Mouse (Mus musculus): ENCODE measurements around the gene Inhbe. TPM values are rescaled to one million over a fixed set of nuclear protein-coding genes. Genes with fewer than 3 reads are reported as not detected.
"Not testable (repeated sequence)": the region's sequence is repeated elsewhere in the genome, so short reads cannot be mapped to it uniquely, and the experiment has no call there.

The Inhbe gene
- polyA plus RNA-seq, 1 experiment from 2014 or later = 0.10 TPM

DNA sequence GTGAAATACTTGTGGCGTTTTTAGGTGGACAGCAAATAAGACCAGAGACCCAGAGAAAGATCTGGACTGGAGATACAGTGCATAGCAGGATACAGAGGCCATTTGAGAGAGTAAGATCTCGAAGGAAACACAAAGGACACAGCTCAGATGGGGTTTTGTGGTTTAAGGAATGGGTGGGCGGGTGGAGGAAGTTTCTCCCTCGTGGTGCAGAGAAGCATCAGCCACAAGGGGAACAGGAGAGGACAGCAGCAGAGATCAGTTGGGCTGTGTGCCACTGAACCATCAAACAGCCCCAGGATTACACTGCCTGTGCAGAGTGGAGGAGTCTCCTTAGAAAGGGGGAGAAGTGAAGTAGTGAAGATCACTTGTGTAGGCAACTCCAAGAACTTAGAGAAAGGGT, 36.2 kb downstream of the Inhbe start:
- Histone ChIP-seq H3K27ac (peak overlapping the region; percentile 52; the same call in 1 of the 2 replicates), H3K9me3 (replicated peaks) (no peaks in the 10 kb centered on the region), H3K27me3 (replicated peaks) (peaks cover 10% of the 10 kb centered on the region; the same call in 1 of the 2 replicates), H3K36me3 (no peaks in the 10 kb centered on the region), H3K4me3 (no peak overlapping the region), H3K9ac (no peak overlapping the region), H3K4me1 (peaks cover 32% of the 10 kb centered on the region), H3K4me2 (no peak overlapping the region)
- ATAC-seq = 0 out of 2 replicates have a peak, but pooled peaks have one; percentile 16
- 23% methylated on average over 4 of the region's 4 CpGs for WGBS (ENCODE audit: insufficient replicate concordance)

DNA sequence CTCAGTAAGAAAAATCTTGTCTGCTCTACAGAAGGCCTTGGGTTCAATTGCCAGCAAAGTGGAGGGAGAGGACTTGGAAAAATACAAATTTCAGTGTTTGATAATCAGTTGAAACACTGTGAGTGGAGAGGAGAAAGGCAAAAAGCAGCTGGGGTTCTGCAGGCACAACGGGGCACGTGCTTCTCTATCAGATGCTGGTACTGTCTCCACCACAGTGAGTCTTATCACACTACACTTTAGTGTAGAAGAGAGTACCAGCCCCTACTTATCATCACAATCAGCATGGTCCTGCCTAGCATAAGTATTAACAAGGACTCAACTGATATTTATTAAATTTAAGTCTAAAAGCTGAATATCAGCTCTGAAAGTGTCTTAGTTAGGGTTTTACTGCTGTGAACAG, 36.9 kb downstream of the Inhbe start:
- peaks cover 33% of the 10 kb centered on the region for H3K4me1 ChIP-seq
- WGBS (ENCODE audit: insufficient replicate concordance) = 28% methylated on average over 2 of the region's 2 CpGs
- no peaks in the 10 kb centered on the region for H3K9me3 ChIP-seq (replicated peaks)
- no peak overlapping the region for H3K4me2 ChIP-seq
- ATAC-seq = peak; percentile 73; the same call in 1 of the 2 replicates
- peak overlapping the region; percentile 52; the same call in 1 of the 2 replicates for H3K27ac ChIP-seq
- H3K9ac ChIP-seq = no peak overlapping the region
- no peak overlapping the region for H3K4me3 ChIP-seq
- peaks cover 5% of the 10 kb centered on the region; the same call in 1 of the 2 replicates for H3K27me3 ChIP-seq (replicated peaks)
- H3K36me3 ChIP-seq = no peaks in the 10 kb centered on the region

DNA sequence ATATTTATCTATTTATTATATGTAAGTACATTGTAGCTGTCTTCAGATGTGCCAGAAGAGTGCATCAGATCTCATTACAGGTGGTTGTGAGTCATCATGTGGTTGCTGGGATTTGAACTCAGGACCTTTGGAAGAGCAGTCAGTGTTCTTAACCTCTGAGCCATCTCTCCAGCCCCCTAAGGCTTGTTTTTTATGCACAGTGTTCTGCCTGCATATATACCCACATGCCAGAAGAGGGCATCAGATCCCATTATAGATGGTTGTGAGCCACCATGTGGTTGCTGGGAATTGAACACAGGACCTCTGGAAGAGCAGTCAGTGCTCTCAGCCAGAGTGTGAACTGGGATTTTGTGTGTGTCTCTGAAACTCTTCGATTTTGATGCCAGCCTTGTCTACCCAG, 39.3 kb downstream of the Inhbe start:
- WGBS (ENCODE audit: insufficient replicate concordance) = 75% methylated on average over 1 of the region's 1 CpGs
- not testable (repeated sequence) for H3K36me3 ChIP-seq; H3K27ac ChIP-seq; H3K4me3 ChIP-seq; ATAC-seq; H3K9ac ChIP-seq; H3K9me3 ChIP-seq (replicated peaks); H3K4me2 ChIP-seq; H3K27me3 ChIP-seq (replicated peaks)
- H3K4me1 ChIP-seq = peaks cover 43% of the 10 kb centered on the region

- not testable (repeated sequence) for H3K9me3 ChIP-seq (replicated peaks); H3K27me3 ChIP-seq (replicated peaks); H3K4me3 ChIP-seq; H3K27ac ChIP-seq; ATAC-seq; H3K9ac ChIP-seq; H3K4me2 ChIP-seq
- peaks cover 18% of the 10 kb centered on the region for H3K36me3 ChIP-seq
- peaks cover 46% of the 10 kb centered on the region for H3K4me1 ChIP-seq
- 83% methylated on average over 5 of the region's 5 CpGs for WGBS (ENCODE audit: insufficient replicate concordance)
Measured at GRCm38 (mm10) chr10:127313516-127313915, 40.7 kb downstream of the Inhbe start.

GRCm38 (mm10) chr10:127312858-127313257, 41.4 kb downstream of the Inhbe start:
- no peaks in the 10 kb centered on the region for H3K9me3 ChIP-seq (replicated peaks)
- peaks cover 25% of the 10 kb centered on the region for H3K36me3 ChIP-seq
- no peak for ATAC-seq
- H3K4me1 ChIP-seq = peaks cover 42% of the 10 kb centered on the region
- H3K27ac ChIP-seq = peak overlapping the region; percentile 92; the same call in 1 of the 2 replicates
- H3K4me2 ChIP-seq = peak overlapping the region; percentile 90
- no peak overlapping the region; the same call in 1 of the 2 replicates for H3K9ac ChIP-seq
- 54% methylated on average over 4 of the region's 4 CpGs for WGBS (ENCODE audit: insufficient replicate concordance)
- no peak overlapping the region for H3K4me3 ChIP-seq
- no peaks in the 10 kb centered on the region for H3K27me3 ChIP-seq (replicated peaks)

GRCm38 (mm10) chr10:127312356-127312676, 41.9 kb downstream of the Inhbe start:
- WGBS (ENCODE audit: insufficient replicate concordance) = under 1% methylated on average over 4 of the region's 4 CpGs

DNA sequence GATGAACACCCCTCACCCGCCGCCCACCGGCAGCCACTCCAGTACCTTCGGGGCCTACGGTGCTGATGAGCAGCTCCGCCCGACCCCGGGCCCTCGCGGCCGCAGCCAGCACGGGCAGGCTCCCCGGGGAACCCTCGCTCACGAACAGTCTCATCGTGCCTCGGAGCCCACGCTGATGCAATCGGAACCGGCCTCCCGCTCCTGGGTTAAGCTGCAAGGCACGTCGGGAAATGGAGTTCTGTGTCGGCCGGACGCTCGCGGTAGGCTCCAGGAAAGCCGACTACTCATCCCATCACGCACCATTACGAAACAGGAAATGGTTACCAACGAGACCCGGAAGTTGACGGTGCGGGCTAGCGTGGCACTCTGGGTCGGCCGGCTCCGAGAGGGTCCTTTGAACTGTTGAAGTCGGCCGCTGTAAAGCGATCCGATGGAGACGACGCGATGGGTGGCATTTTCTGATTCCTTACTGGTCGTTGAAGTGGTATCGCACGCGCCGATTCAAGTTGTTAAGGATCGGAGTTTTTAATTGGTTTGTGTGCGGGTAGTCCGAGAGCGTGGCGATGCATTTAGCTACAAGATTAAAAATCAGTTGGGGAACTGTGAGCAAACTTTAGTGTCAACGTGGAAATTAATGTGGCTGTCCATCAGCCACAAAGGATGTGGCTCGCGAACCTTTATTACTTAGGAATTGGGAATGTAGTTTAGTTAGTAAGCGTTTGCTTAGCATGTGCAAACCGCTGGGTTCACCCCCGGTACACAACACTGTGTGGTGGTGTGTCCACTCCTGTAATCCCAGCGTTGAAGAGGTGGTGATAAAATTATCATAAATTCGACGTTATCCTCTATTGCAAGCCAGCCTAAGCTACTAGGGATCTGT, 42.5 kb downstream of the Inhbe start, which contains the start of gene Mars:
TSS of gene Mars (minus strand) at position 311 of the 880 bp plus-strand sequence.
- peak; percentile 94 for ATAC-seq
- WGBS (ENCODE audit: insufficient replicate concordance) = under 1% methylated on average over 65 of the region's 65 CpGs
- H3K9ac ChIP-seq = peak within 1 kb of the TSS; percentile 95
- peaks cover 30% of the 10 kb centered on the region for H3K4me1 ChIP-seq
- no peaks in the 10 kb centered on the region for H3K27me3 ChIP-seq (replicated peaks)
- peak within 1 kb of the TSS; percentile 82 for H3K4me3 ChIP-seq
- H3K4me2 ChIP-seq = peak within 1 kb of the TSS; percentile 90
- H3K27ac ChIP-seq = peak within 1 kb of the TSS; percentile 92
- peaks cover 36% of the 10 kb centered on the region for H3K36me3 ChIP-seq
- no peaks in the 10 kb centered on the region for H3K9me3 ChIP-seq (replicated peaks)

More at GRCm38 (mm10) chr10:127312356-127312676, 41.9 kb downstream of the Inhbe start:
- Histone ChIP-seq H3K4me2 (peak overlapping the region; percentile 90), H3K36me3 (peaks cover 30% of the 10 kb centered on the region), H3K9ac (peak overlapping the region; percentile 95), H3K27ac (peak overlapping the region; percentile 92), H3K27me3 (replicated peaks) (no peaks in the 10 kb centered on the region), H3K9me3 (replicated peaks) (no peaks in the 10 kb centered on the region), H3K4me3 (peak overlapping the region; percentile 82), H3K4me1 (peaks cover 36% of the 10 kb centered on the region)
- peak; percentile 59 for ATAC-seq

- H3K27me3 ChIP-seq (replicated peaks) = no peaks in the 10 kb centered on the region
- peaks cover 24% of the 10 kb centered on the region for H3K4me1 ChIP-seq
- H3K9me3 ChIP-seq (replicated peaks) = no peaks in the 10 kb centered on the region
- H3K9ac ChIP-seq = peak overlapping the region; percentile 95
- 18% methylated on average over 23 of the region's 23 CpGs for WGBS (ENCODE audit: insufficient replicate concordance)
- H3K4me3 ChIP-seq = peak overlapping the region; percentile 82
- H3K36me3 ChIP-seq = peaks cover 45% of the 10 kb centered on the region
- peak overlapping the region; percentile 92 for H3K27ac ChIP-seq
- peak overlapping the region; percentile 90 for H3K4me2 ChIP-seq
- ATAC-seq = peak; percentile 53
Measured at GRCm38 (mm10) chr10:127310523-127311475, 43.4 kb downstream of the Inhbe start.

DNA sequence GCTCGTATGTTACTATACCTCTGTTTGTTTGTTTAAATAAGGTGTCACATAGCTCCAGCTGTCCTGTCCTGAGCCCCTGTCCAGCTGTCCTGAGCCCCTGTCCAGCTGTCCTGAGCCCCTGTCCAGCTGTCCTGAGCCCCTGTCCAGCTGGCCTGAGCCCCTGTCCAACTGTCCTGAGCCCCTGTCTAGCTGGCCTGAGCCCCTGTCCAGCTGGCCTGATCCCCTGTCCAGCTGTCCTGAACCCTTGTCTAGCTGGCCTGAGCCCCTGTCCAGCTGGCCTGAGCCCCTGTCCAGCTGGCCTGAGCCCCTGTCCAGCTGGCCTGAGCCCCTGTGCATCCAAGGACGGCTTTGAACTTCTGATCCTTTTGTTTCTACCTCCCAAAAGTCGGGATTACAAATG, 45.0 kb downstream of the Inhbe start:
- Histone ChIP-seq H3K4me1 (peaks cover 27% of the 10 kb centered on the region), H3K36me3 (peaks cover 62% of the 10 kb centered on the region), H3K4me2 (peak overlapping the region; percentile 5; the same call in 1 of the 2 replicates)
- not testable (repeated sequence) for ATAC-seq; H3K27ac ChIP-seq; H3K9me3 ChIP-seq (replicated peaks); H3K4me3 ChIP-seq; H3K9ac ChIP-seq; H3K27me3 ChIP-seq (replicated peaks)
- WGBS (ENCODE audit: insufficient replicate concordance) = 85% methylated on average over 3 of the region's 3 CpGs

DNA sequence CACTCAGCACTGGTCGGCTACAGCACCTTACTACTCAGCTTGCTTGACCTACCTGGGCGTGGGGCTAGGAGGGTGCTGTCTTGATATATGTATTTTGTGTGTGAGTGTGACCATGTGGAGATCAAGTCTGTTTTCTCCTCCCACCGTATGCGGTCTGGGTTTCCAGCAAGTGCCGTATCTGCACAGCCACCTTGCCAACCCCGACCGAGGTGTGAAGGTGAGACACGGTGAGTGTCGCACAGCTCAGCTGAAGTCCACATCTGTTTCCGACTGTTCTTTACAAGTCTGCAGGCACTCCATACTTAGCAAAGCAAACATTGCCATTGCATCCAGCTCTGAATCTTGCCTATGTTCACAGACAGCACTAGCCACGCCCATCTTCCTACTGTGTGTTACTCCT, 51.1 kb downstream of the Inhbe start:
- Histone ChIP-seq H3K4me3 (no peak overlapping the region), H3K4me1 (0 out of 2 replicates have a peak, but pooled peaks cover 3% of the 10 kb centered on the region), H3K27me3 (replicated peaks) (no peaks in the 10 kb centered on the region), H3K36me3 (peaks cover 100% of the 10 kb centered on the region), H3K9ac (no peak overlapping the region), H3K27ac (no peak overlapping the region), H3K9me3 (replicated peaks) (no peaks in the 10 kb centered on the region), H3K4me2 (no peak overlapping the region)
- WGBS (ENCODE audit: insufficient replicate concordance) = 87% methylated on average over 11 of the region's 11 CpGs
- no peak for ATAC-seq

DNA sequence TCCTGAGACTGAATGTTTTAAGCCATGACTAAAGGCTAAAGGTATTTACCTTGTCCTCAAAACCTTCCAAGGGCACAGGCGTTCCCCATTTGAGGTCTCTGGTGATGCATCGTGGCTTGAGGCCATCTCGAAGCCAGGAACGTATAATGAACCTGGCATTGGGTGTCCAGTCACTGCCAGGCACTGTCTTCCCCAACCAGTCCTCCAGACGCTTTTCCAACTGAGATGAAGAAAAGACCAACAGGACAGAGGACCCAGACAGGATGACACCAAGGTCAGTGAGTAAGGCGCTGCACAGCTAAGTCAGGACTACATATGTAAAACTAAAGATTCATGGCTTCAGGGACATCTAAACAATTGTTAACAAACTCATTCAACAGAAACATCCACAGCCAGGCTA, 53.9 kb downstream of the Inhbe start:
- Histone ChIP-seq H3K27ac (no peak overlapping the region), H3K36me3 (peaks cover 100% of the 10 kb centered on the region), H3K4me1 (0 out of 2 replicates have a peak, but pooled peaks cover 8% of the 10 kb centered on the region), H3K27me3 (replicated peaks) (no peaks in the 10 kb centered on the region), H3K4me2 (no peak overlapping the region), H3K4me3 (no peak overlapping the region), H3K9ac (no peak overlapping the region), H3K9me3 (replicated peaks) (no peaks in the 10 kb centered on the region)
- no peak for ATAC-seq
- 90% methylated on average over 6 of the region's 6 CpGs for WGBS (ENCODE audit: insufficient replicate concordance)

All from liver, embryonic 12.5 days (tissue).